Mouse (Mus musculus): Measurements from ENCODE around the gene Zw10. TPM values are rescaled to one million over a fixed set of nuclear protein-coding genes. Genes with fewer than 3 reads are reported as not detected.

Gene Zw10
- polyA plus RNA-seq, 1 experiment from 2014 or later: 28.2 TPM

- Histone ChIP-seq H3K27ac (ENCODE audit: low read length) (no peak overlapping the region), H3K4me1 (ENCODE audit: control insufficient read depth, insufficient read depth, low read length) (no peaks in the 10 kb centered on the region), H3K4me2 (ENCODE audit: low read depth, low read length) (no peak overlapping the region), H3K9ac (ENCODE audit: low read depth, low read length) (no peak overlapping the region), H3K36me3 (ENCODE audit: control insufficient read depth, insufficient read depth, low read length) (no peaks in the 10 kb centered on the region), H3K27me3 (replicated peaks; ENCODE audit: control insufficient read depth, insufficient read depth, low read length) (no peaks in the 10 kb centered on the region), H3K9me3 (ENCODE audit: control insufficient read depth, low read length) (no peaks in the 10 kb centered on the region), H3K4me3 (ENCODE audit: low read length) (no peak overlapping the region)
- no peak for ATAC-seq
- WGBS: 45% methylated on average over 3 of the region's 3 CpGs
Observed at GRCm38 (mm10) chr9:49118271-49118825, 62.9 kb downstream of the Zw10 start.

GRCm38 (mm10) chr9:49119759-49120158 is 64.3 kb downstream of the Zw10 start:
- H3K4me2 ChIP-seq (ENCODE audit: low read depth, low read length): no peak overlapping the region
- no peaks in the 10 kb centered on the region for H3K9me3 ChIP-seq (ENCODE audit: control insufficient read depth, low read length)
- no peaks in the 10 kb centered on the region for H3K4me1 ChIP-seq (ENCODE audit: control insufficient read depth, insufficient read depth, low read length)
- H3K36me3 ChIP-seq (ENCODE audit: control insufficient read depth, insufficient read depth, low read length): no peaks in the 10 kb centered on the region
- no peak overlapping the region for H3K4me3 ChIP-seq (ENCODE audit: low read length)
- ATAC-seq: no peak
- H3K27ac ChIP-seq (ENCODE audit: low read length): no peak overlapping the region
- no peaks in the 10 kb centered on the region for H3K27me3 ChIP-seq (replicated peaks; ENCODE audit: control insufficient read depth, insufficient read depth, low read length)
- 88% methylated on average over 4 of the region's 4 CpGs for WGBS
- H3K9ac ChIP-seq (ENCODE audit: low read depth, low read length): no peak overlapping the region

- H3K9me3 ChIP-seq (ENCODE audit: control insufficient read depth, low read length): no peaks in the 10 kb centered on the region
- no peaks in the 10 kb centered on the region for H3K27me3 ChIP-seq (replicated peaks; ENCODE audit: control insufficient read depth, insufficient read depth, low read length)
- no peak for ATAC-seq
- H3K4me2 ChIP-seq (ENCODE audit: low read depth, low read length): no peak overlapping the region
- H3K27ac ChIP-seq (ENCODE audit: low read length): no peak overlapping the region
- H3K4me1 ChIP-seq (ENCODE audit: control insufficient read depth, insufficient read depth, low read length): no peaks in the 10 kb centered on the region
- H3K4me3 ChIP-seq (ENCODE audit: low read length): no peak overlapping the region
- no peak overlapping the region for H3K9ac ChIP-seq (ENCODE audit: low read depth, low read length)
- no peaks in the 10 kb centered on the region for H3K36me3 ChIP-seq (ENCODE audit: control insufficient read depth, insufficient read depth, low read length)
- 43% methylated on average over 7 of the region's 7 CpGs for WGBS
Observed at GRCm38 (mm10) chr9:49125706-49126105, 70.3 kb downstream of the Zw10 start.

Other genes starting within 250 kb of the Zw10 start
- 1.9 and 2.4 TPM in 2 replicates for gene Zbtb16, start 219.4 kb upstream of the Zw10 start, polyA plus RNA-seq (2015; fragmentation: Nextera tagmentation; extraction: Ambion mirVana)
- 4.4 and 5.1 TPM in 2 replicates for gene Htr3a, start 144.5 kb upstream of the Zw10 start, polyA plus RNA-seq (2015; fragmentation: Nextera tagmentation; extraction: Ambion mirVana)
- 1.4 TPM in 2 replicates for gene Htr3b, start 90.6 kb upstream of the Zw10 start, polyA plus RNA-seq (2015; fragmentation: Nextera tagmentation; extraction: Ambion mirVana)
- gene Usp28, start 70.2 kb upstream of the Zw10 start, polyA plus RNA-seq (2015; fragmentation: Nextera tagmentation; extraction: Ambion mirVana): 17.1 and 19.6 TPM in 2 replicates
- 1.3 and 2.4 TPM in 2 replicates for gene Tmprss5, start 25.6 kb downstream of the Zw10 start, polyA plus RNA-seq (2015; fragmentation: Nextera tagmentation; extraction: Ambion mirVana)
- not detected in 2 replicates for gene Gm4894, start 194.9 kb downstream of the Zw10 start, polyA plus RNA-seq (2015; fragmentation: Nextera tagmentation; extraction: Ambion mirVana)

All from intestine, embryonic 16.5 days (tissue).